Mouse (Mus musculus) kidney, embryonic 14.5 days (tissue): Measurements from ENCODE around the gene Tssk6. TPM values are rescaled to one million over a fixed set of nuclear protein-coding genes. Genes with fewer than 3 reads are reported as not detected.

Experiments
- polyA plus RNA-seq: library from polyadenylated mRNA; unstranded; fragments of >200 nt; fragmentation: Nextera tagmentation; extraction: Ambion mirVana; gene quantifications from 2 replicates; pipeline ENCODE4 v1.2.1, GENCODE M21; 2014

The Tssk6 gene
- polyA plus RNA-seq, 1 experiment from 2014 or later, result 5.1 TPM

Other genes starting within 250 kb of the Tssk6 start
- 1.1 and 2.3 TPM in 2 replicates for gene Zfp964, start 247.7 kb upstream of the Tssk6 start, polyA plus RNA-seq
- gene Zfp869, start 191.5 kb upstream of the Tssk6 start, polyA plus RNA-seq, result 21.8 and 37.5 TPM in 2 replicates
- gene Zfp963, start 152.2 kb upstream of the Tssk6 start, polyA plus RNA-seq, result 5.6 and 6.8 TPM in 2 replicates
- not detected in 2 replicates for gene Gm20422, start 127.3 kb upstream of the Tssk6 start, polyA plus RNA-seq
- gene Atp13a1, start 111.0 kb upstream of the Tssk6 start, polyA plus RNA-seq, result 38.5 and 53.4 TPM in 2 replicates
- 26.2 and 35.8 TPM in 2 replicates for gene Zfp866, start 111.0 kb upstream of the Tssk6 start, polyA plus RNA-seq
- gene Gmip, start 93.5 kb upstream of the Tssk6 start, polyA plus RNA-seq, result 8.1 and 8.2 TPM in 2 replicates
- gene Lpar2, start 79.8 kb upstream of the Tssk6 start, polyA plus RNA-seq, result 1.6 and 1.7 TPM in 2 replicates
- gene Pbx4, start 69.7 kb upstream of the Tssk6 start, polyA plus RNA-seq, result 9.6 and 9.7 TPM in 2 replicates
- gene Cilp2, start 14.5 kb upstream of the Tssk6 start, polyA plus RNA-seq, result 0.58 and 0.77 TPM in 2 replicates
- 192 and 272 TPM in 2 replicates for gene Ndufa13, start 374 bp downstream of the Tssk6 start, polyA plus RNA-seq
- gene Yjefn3, start 528 bp downstream of the Tssk6 start, polyA plus RNA-seq, result 1.7 and 3.3 TPM in 2 replicates
- gene Gatad2a, start 94.2 kb downstream of the Tssk6 start, polyA plus RNA-seq, result 42.1 and 59.0 TPM in 2 replicates
- gene Mau2, start 140.6 kb downstream of the Tssk6 start, polyA plus RNA-seq, result 36.2 and 58.4 TPM in 2 replicates
- gene Sugp1, start 140.6 kb downstream of the Tssk6 start, polyA plus RNA-seq, result 33.7 and 38.1 TPM in 2 replicates
- 0.55 and 0.89 TPM in 2 replicates for gene Tm6sf2, start 170.7 kb downstream of the Tssk6 start, polyA plus RNA-seq
- not detected in 2 replicates for gene Hapln4, start 181.3 kb downstream of the Tssk6 start, polyA plus RNA-seq
- 0.07 and 0.19 TPM in 2 replicates for gene Ncan, start 218.7 kb downstream of the Tssk6 start, polyA plus RNA-seq
- gene Nr2c2ap, start 229.1 kb downstream of the Tssk6 start, polyA plus RNA-seq, result 25.5 and 40.7 TPM in 2 replicates
- gene Rfxank, start 237.0 kb downstream of the Tssk6 start, polyA plus RNA-seq, result 18.6 and 19.6 TPM in 2 replicates
- 49.6 and 64.5 TPM in 2 replicates for gene Borcs8, start 237.3 kb downstream of the Tssk6 start, polyA plus RNA-seq
- gene Mef2b, start 237.5 kb downstream of the Tssk6 start, polyA plus RNA-seq, result 0.30 and 0.97 TPM in 2 replicates